Mouse (Mus musculus) adipose tissue, adult 10 weeks (tissue): ENCODE data around the gene Ndfip2. TPM values are rescaled to one million over a fixed set of nuclear protein-coding genes. Genes with fewer than 3 reads are reported as not detected.

Source experiments
- polyA plus RNA-seq: library from polyadenylated mRNA; stranded (reverse); fragments of 350-450 nt; fragmentation: Illumina TruSeq; extraction: RNeasy Lipid Tissue Mini Kit (QIAGEN cat#74804); gene quantifications from one replicate; pipeline ENCODE4 v1.2.3, GENCODE M21; 2014; ENCODE audit warnings: low read depth, low replicate concordance

Gene Ndfip2
- 35.8 TPM for polyA plus RNA-seq

GRCm38 (mm10) chr14:105258379-105259034 lies at the start of gene Ndfip2:
Gene Ndfip2 (plus strand): TSS chr14:105258573.

Other genes with a start within 250 kb of the Ndfip2 start
- gene Rbm26, start 81.2 kb upstream of the Ndfip2 start, polyA plus RNA-seq = 53.5 TPM